Mouse (Mus musculus) A20 (cell line): ENCODE results near the gene Csad.

ENCODE experiments used
- DNase-seq: peaks from one replicate; pipeline ENCODE4 v3.0.0-alpha.2; 2011; ENCODE audit warnings: low read depth, low spot score

The Csad gene

DNA sequence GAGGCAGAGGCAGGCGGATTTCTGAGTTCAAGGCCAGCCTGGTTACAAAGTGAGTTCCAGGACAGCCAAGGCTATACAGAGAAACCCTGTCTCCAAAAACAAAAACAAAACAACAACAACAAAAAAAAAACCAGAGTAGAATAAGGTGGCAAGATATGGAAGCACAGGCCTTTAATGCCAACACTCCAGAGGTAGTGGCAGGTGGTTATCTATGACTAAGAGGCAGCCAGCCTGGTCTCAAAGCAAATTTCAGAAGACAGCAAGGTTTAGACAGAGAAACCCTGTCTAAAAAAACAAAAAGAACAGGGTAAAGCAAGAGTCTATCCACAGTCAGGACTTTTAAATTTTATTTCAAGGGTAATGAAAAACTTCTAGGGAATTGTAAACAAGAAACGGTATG is 69.8 kb downstream of the Csad start:
- DNase-seq, result no peak

DNA sequence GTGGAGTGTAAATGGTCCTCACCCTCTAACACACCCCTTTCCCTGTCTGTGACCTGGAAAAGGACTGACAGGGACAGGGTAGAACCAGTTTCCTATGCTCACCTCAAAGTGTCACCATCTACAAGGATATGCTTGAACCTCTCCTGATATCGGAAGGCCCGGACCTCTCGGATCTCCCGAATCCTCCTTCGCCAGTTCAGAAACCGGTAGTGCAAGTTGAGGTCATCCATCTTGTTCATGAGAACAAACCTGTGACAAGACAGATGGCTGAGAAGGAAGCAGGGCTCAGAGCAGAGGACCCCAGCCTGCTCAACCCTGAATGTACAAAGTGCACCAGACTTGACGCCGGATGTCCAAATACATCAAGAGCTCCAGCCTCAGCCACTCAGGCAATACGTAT is 71.2 kb downstream of the Csad start:
- DNase-seq, result no peak
